Mouse (Mus musculus) ES-Bruce4 (cell line): Measurements from ENCODE around the gene Ablim2. TPM values are rescaled to one million over a fixed set of nuclear protein-coding genes. Genes with fewer than 3 reads are reported as not detected.

ENCODE experiments used
- H3K27ac ChIP-seq: 2 replicates; pipeline ENCODE4 v1.5.1; 2012; ENCODE audit warnings: low read length, inconsistent platforms; ENCODE audit not compliant: insufficient read depth
- H3K27me3 ChIP-seq: 2 replicates; pipeline ENCODE4 v1.6.1; 2012; ENCODE audit warnings: mild to moderate bottlenecking, low read length, inconsistent platforms; ENCODE audit not compliant: control insufficient read depth, poor library complexity, insufficient read depth, severe bottlenecking
- H3K36me3 ChIP-seq: 2 replicates; pipeline ENCODE4 v1.6.1; 2012; ENCODE audit warnings: inconsistent platforms, mild to moderate bottlenecking, low read length, moderate library complexity; ENCODE audit not compliant: control insufficient read depth, poor library complexity, insufficient read depth, severe bottlenecking
- H3K4me1 ChIP-seq: one replicate; pipeline ENCODE4 v1.8.1; 2011; ENCODE audit warnings: low read length; ENCODE audit not compliant: control insufficient read depth, insufficient read depth
- H3K4me3 ChIP-seq: 2 replicates; pipeline ENCODE4 v1.5.1; 2011; ENCODE audit warnings: low read depth, mild to moderate bottlenecking, low read length
- H3K9ac ChIP-seq: 2 replicates; pipeline ENCODE4 v1.6.1; 2012; ENCODE audit warnings: low read depth, mild to moderate bottlenecking, inconsistent platforms; ENCODE audit not compliant: poor library complexity, severe bottlenecking
- H3K9me3 ChIP-seq: replicated peaks from 2 replicates; pipeline ENCODE4 v1.6.1; 2012; ENCODE audit warnings: mild to moderate bottlenecking, low read length, inconsistent platforms; ENCODE audit not compliant: control insufficient read depth, poor library complexity, insufficient read depth, severe bottlenecking
- CTCF ChIP-seq: IDR thresholded peaks from one replicate; pipeline ENCODE4 v1.8.1; 2011; ENCODE audit warnings: low read depth, low read length
- EP300 ChIP-seq: IDR thresholded peaks from 2 replicates; pipeline ENCODE4 v1.6.1; 2011; ENCODE audit warnings: low read depth, low read length; ENCODE audit not compliant: insufficient read depth
- POLR2A ChIP-seq: IDR thresholded peaks from one replicate; pipeline ENCODE4 v1.8.1; 2011; ENCODE audit warnings: low read length; ENCODE audit not compliant: insufficient read depth
- polyA plus RNA-seq: library from polyadenylated mRNA; stranded (reverse); fragments of >200 nt; gene quantifications from 2 replicates; pipeline ENCODE4 v1.2.4, GENCODE M21; 2011; ENCODE audit warnings: low read depth; ENCODE audit not compliant: missing spikeins, insufficient read depth, insufficient read length

The Ablim2 gene
- polyA plus RNA-seq, 1 experiment, result 6.1 TPM

GRCm38 (mm10) chr5:35790387-35791065, 32.8 kb downstream of the Ablim2 start:
- H3K9ac ChIP-seq, result peak overlapping the region; percentile 33; the same call in 1 of the 2 replicates
- TF ChIP-seq POLR2A (peak; percentile 67), EP300 (no peak)
- H3K36me3 ChIP-seq, result no peaks in the 10 kb centered on the region
- no peaks in the 10 kb centered on the region for H3K9me3 ChIP-seq
- H3K4me3 ChIP-seq, result peak overlapping the region; percentile 58
- H3K27ac ChIP-seq, result no peak overlapping the region
- no peaks in the 10 kb centered on the region for H3K27me3 ChIP-seq
- H3K4me1 ChIP-seq, result peaks cover under 1% of the 10 kb centered on the region

GRCm38 (mm10) chr5:35793971-35794370, 36.3 kb downstream of the Ablim2 start:
- no peaks in the 10 kb centered on the region for H3K36me3 ChIP-seq
- TF ChIP-seq CTCF (no peak), EP300 (no peak), POLR2A (no peak)

GRCm38 (mm10) chr5:35794942-35795341, 37.3 kb downstream of the Ablim2 start:
- H3K36me3 ChIP-seq, result no peaks in the 10 kb centered on the region
- no peaks in the 10 kb centered on the region for H3K9me3 ChIP-seq
- H3K9ac ChIP-seq, result no peak overlapping the region
- no peaks in the 10 kb centered on the region for H3K27me3 ChIP-seq
- TF ChIP-seq CTCF (no peak), EP300 (no peak), POLR2A (no peak)
- H3K4me1 ChIP-seq, result no peaks in the 10 kb centered on the region
- H3K27ac ChIP-seq, result no peak overlapping the region
- no peak overlapping the region for H3K4me3 ChIP-seq

More at GRCm38 (mm10) chr5:35793971-35794370, 36.3 kb downstream of the Ablim2 start:
- Histone ChIP-seq H3K4me3 (no peak overlapping the region), H3K9ac (no peak overlapping the region), H3K9me3 (no peaks in the 10 kb centered on the region), H3K4me1 (no peaks in the 10 kb centered on the region), H3K27me3 (no peaks in the 10 kb centered on the region), H3K27ac (no peak overlapping the region)

GRCm38 (mm10) chr5:35795481-35796048, 37.9 kb downstream of the Ablim2 start:
- no peak overlapping the region for H3K9ac ChIP-seq
- no peak overlapping the region for H3K4me3 ChIP-seq
- no peaks in the 10 kb centered on the region for H3K4me1 ChIP-seq
- H3K27me3 ChIP-seq, result no peaks in the 10 kb centered on the region
- peak; percentile 98 for TF ChIP-seq CTCF
- TF ChIP-seq EP300, result peak; percentile 48; the same call in 1 of the 2 replicates
- TF ChIP-seq POLR2A, result no peak
- H3K27ac ChIP-seq, result no peak overlapping the region
- no peaks in the 10 kb centered on the region for H3K9me3 ChIP-seq
- no peaks in the 10 kb centered on the region for H3K36me3 ChIP-seq

- Histone ChIP-seq H3K4me1 (no peaks in the 10 kb centered on the region), H3K9me3 (no peaks in the 10 kb centered on the region), H3K27ac (no peak overlapping the region), H3K4me3 (no peak overlapping the region), H3K27me3 (no peaks in the 10 kb centered on the region), H3K36me3 (no peaks in the 10 kb centered on the region), H3K9ac (no peak overlapping the region)
- TF ChIP-seq POLR2A (no peak), CTCF (no peak), EP300 (no peak)
Observed at GRCm38 (mm10) chr5:35796136-35796535, 38.5 kb downstream of the Ablim2 start.

- no peak for TF ChIP-seq CTCF
- no peak for TF ChIP-seq EP300
- TF ChIP-seq POLR2A, result no peak
- no peaks in the 10 kb centered on the region for H3K36me3 ChIP-seq
- no peak overlapping the region for H3K27ac ChIP-seq
- no peak overlapping the region for H3K4me3 ChIP-seq
- H3K9ac ChIP-seq, result no peak overlapping the region
- H3K4me1 ChIP-seq, result no peaks in the 10 kb centered on the region
- H3K9me3 ChIP-seq, result no peaks in the 10 kb centered on the region
- H3K27me3 ChIP-seq, result no peaks in the 10 kb centered on the region
Observed at GRCm38 (mm10) chr5:35799090-35799489, 41.4 kb downstream of the Ablim2 start.
